Mouse (Mus musculus): ENCODE data around the gene Clstn3. TPM values are rescaled to one million over a fixed set of nuclear protein-coding genes. Genes with fewer than 3 reads are reported as not detected.

Gene Clstn3
- polyA plus RNA-seq, 1 experiment from 2014 or later = 1.8 TPM

DNA sequence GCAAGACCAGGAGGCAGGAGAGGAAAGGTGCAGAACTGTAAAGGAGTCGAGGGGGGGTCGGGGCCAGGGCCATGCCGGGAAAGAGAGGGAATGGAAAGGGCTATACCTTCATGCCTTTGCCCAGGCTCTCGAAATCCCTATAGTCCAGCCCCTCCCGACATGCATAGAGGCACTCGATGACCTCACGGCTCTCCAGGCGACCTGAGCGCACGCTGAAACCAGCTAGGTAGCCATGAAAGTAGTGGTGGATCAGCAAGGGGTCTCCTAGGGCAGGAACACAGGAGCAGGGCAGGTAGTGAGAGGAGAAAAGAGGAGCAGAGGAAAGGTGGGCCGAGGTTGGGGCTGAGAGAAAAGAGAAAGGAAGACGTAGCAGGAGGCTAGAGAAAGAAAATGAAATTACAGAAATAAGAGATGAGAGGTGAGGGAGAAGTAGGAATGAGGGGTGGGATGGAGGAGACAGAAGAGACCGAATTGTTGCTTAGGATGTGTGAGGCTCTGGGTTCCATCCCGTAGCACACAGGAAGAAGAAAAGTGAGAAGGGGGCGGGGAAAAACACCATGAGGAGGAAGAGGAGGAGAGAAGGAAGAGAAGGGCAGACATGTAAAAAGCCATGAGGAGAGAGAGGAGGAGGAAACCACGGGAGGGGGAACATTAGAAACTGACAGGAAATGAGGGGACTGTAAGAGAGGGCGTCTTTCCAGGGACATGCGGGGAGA lies 14.8 kb downstream of the Clstn3 start:
- Histone ChIP-seq H3K9me3 (replicated peaks; ENCODE audit: control insufficient read depth, low read length) (no peaks in the 10 kb centered on the region), H3K9ac (ENCODE audit: low read depth, low read length) (no peak overlapping the region), H3K4me1 (ENCODE audit: control insufficient read depth, insufficient read depth, low read length) (no peaks in the 10 kb centered on the region), H3K4me2 (no peak overlapping the region), H3K36me3 (ENCODE audit: control insufficient read depth, insufficient read depth, low read length) (no peaks in the 10 kb centered on the region), H3K27me3 (ENCODE audit: control insufficient read depth, insufficient read depth, low read length) (peaks cover 7% of the 10 kb centered on the region), H3K4me3 (ENCODE audit: low read depth, low read length) (no peak overlapping the region), H3K27ac (ENCODE audit: low read depth, low read length) (no peak overlapping the region)
- WGBS (ENCODE audit: insufficient replicate concordance) = 74% methylated on average over 18 of the region's 18 CpGs
- ATAC-seq (replicated peaks; ENCODE audit: insufficient number of reproducible peaks, low FRiP score, low TSS enrichment) = no peak

DNA sequence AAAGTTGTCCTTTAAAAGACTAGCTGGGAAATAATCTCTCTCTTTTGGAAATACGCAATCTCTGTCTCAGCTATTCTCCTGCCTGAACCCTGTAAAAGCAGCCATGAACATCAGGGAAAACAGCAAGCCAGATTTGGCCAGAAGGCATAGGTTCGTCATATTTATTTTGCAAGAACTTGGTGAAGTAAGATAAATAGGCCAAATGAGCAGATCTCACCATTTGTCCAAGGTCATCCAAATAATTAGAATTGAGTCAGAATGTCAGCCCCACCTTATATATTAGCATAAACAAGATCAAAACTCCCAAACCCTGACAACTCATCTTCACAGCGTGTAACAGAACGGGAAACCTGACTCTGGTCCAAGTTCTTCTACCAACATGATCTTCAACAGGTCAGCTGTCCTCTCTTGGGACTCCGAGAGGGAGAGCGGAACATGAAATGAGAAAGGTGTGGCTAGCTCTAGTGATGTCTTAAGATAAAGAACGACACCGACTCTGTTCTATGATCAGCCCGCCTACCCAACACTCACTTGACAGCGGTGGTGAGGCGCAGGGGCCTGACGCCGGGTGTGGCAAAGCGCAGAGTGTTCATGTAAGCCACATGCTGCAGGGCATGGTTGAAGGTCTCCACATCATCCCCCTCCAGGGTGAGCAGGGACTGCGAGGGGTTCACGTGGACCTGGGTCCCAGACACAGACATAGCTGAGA lies 15.5 kb downstream of the Clstn3 start:
- H3K9ac ChIP-seq (ENCODE audit: low read depth, low read length) = no peak overlapping the region
- no peaks in the 10 kb centered on the region for H3K4me1 ChIP-seq (ENCODE audit: control insufficient read depth, insufficient read depth, low read length)
- H3K9me3 ChIP-seq (replicated peaks; ENCODE audit: control insufficient read depth, low read length) = no peaks in the 10 kb centered on the region
- H3K4me2 ChIP-seq = no peak overlapping the region
- H3K27ac ChIP-seq (ENCODE audit: low read depth, low read length) = no peak overlapping the region
- no peak for ATAC-seq (replicated peaks; ENCODE audit: insufficient number of reproducible peaks, low FRiP score, low TSS enrichment)
- no peaks in the 10 kb centered on the region for H3K36me3 ChIP-seq (ENCODE audit: control insufficient read depth, insufficient read depth, low read length)
- H3K4me3 ChIP-seq (ENCODE audit: low read depth, low read length) = no peak overlapping the region
- 85% methylated on average over 16 of the region's 16 CpGs for WGBS (ENCODE audit: insufficient replicate concordance)
- H3K27me3 ChIP-seq (ENCODE audit: control insufficient read depth, insufficient read depth, low read length) = peaks cover 7% of the 10 kb centered on the region

DNA sequence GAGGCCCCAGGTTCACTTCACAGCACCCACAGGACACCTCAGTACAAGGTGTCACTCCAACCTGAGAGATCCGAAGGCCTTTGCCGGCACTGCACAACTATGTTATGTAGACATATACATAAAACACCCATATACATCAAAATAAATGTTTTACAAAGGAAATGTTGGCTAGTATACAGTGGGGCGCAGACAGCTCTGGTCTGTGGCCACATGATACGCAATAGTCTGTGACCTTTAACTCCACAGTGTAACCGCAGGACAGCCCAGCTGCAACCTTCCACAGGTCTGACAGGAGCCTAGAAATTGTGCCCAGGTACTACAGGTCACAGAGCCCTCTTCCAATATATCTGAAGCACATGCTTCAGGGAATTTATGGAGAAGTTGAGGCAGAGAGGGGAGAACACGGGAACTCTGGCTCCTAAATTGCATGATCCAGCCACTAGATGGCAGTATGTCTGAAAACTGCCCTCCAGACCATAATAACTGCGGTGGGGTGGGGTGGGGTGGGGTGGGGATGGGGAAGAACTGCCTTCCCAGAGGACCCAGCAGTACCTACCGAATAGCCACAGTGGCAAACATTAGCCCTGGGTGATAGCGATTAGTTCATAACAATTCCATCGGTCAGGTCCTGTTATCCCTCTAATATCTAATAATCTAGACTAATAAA lies 16.3 kb downstream of the Clstn3 start:
- Histone ChIP-seq H3K27me3 (ENCODE audit: control insufficient read depth, insufficient read depth, low read length) (peaks cover 7% of the 10 kb centered on the region), H3K9ac (ENCODE audit: low read depth, low read length) (no peak overlapping the region), H3K36me3 (ENCODE audit: control insufficient read depth, insufficient read depth, low read length) (no peaks in the 10 kb centered on the region), H3K27ac (ENCODE audit: low read depth, low read length) (no peak overlapping the region), H3K9me3 (replicated peaks; ENCODE audit: control insufficient read depth, low read length) (no peaks in the 10 kb centered on the region), H3K4me2 (no peak overlapping the region), H3K4me1 (ENCODE audit: control insufficient read depth, insufficient read depth, low read length) (no peaks in the 10 kb centered on the region), H3K4me3 (ENCODE audit: low read depth, low read length) (no peak overlapping the region)
- ATAC-seq (replicated peaks; ENCODE audit: insufficient number of reproducible peaks, low FRiP score, low TSS enrichment) = no peak
- 75% methylated on average over 10 of the region's 10 CpGs for WGBS (ENCODE audit: insufficient replicate concordance)

DNA sequence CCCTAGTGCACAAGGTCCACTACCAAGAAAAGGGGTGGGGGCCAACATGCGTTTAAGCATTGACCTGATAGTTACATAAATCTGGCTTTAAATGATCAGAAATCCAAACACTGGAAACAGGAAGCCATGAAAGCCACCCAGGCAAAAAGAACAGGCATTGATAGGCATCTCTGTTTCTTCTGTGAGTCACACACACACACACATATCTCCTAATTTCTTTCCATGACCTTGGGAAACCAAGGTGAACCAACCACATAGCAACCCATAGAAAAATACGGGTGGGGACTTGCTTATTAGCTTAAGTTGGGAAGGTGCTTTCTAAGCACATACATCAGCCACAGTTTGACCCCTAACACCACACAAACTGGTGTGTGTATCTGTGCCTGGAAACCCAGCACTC lies 17.2 kb downstream of the Clstn3 start:
- H3K27me3 ChIP-seq (ENCODE audit: control insufficient read depth, insufficient read depth, low read length) = peaks cover 7% of the 10 kb centered on the region
- ATAC-seq (replicated peaks; ENCODE audit: insufficient number of reproducible peaks, low FRiP score, low TSS enrichment) = no peak
- no peaks in the 10 kb centered on the region for H3K36me3 ChIP-seq (ENCODE audit: control insufficient read depth, insufficient read depth, low read length)
- H3K27ac ChIP-seq (ENCODE audit: low read depth, low read length) = no peak overlapping the region
- no peak overlapping the region for H3K4me3 ChIP-seq (ENCODE audit: low read depth, low read length)
- H3K9ac ChIP-seq (ENCODE audit: low read depth, low read length) = no peak overlapping the region
- H3K4me2 ChIP-seq = no peak overlapping the region
- no peaks in the 10 kb centered on the region for H3K4me1 ChIP-seq (ENCODE audit: control insufficient read depth, insufficient read depth, low read length)
- WGBS (ENCODE audit: insufficient replicate concordance) = 77% methylated on average over 2 of the region's 2 CpGs
- no peaks in the 10 kb centered on the region for H3K9me3 ChIP-seq (replicated peaks; ENCODE audit: control insufficient read depth, low read length)

DNA sequence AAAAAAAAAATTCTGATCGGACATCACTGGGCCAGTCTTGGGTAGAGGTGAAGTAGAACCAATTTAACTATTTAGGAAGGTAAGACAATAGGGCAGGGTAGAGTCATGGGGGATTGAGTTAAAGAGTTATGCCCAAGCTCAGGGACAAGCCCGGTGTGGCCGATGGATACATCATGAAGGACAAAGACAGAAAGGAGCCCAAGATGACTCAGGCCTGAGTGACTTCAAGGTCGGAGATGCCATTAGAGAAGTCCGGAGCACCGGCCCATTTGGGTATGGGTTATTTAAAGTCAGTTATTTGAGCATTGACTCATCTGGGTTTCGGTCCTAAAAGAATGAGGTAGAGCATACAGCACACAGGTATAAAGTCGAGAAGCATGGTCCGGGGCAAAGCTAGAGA lies 18.1 kb downstream of the Clstn3 start:
- Histone ChIP-seq H3K4me1 (ENCODE audit: control insufficient read depth, insufficient read depth, low read length) (no peaks in the 10 kb centered on the region), H3K27ac (ENCODE audit: low read depth, low read length) (no peak overlapping the region), H3K36me3 (ENCODE audit: control insufficient read depth, insufficient read depth, low read length) (no peaks in the 10 kb centered on the region), H3K9me3 (replicated peaks; ENCODE audit: control insufficient read depth, low read length) (no peaks in the 10 kb centered on the region), H3K4me2 (no peak overlapping the region), H3K4me3 (ENCODE audit: low read depth, low read length) (no peak overlapping the region), H3K9ac (ENCODE audit: low read depth, low read length) (no peak overlapping the region), H3K27me3 (ENCODE audit: control insufficient read depth, insufficient read depth, low read length) (peaks cover 7% of the 10 kb centered on the region; the same call in 1 of the 2 replicates)
- 92% methylated on average over 9 of the region's 9 CpGs for WGBS (ENCODE audit: insufficient replicate concordance)
- ATAC-seq (replicated peaks; ENCODE audit: insufficient number of reproducible peaks, low FRiP score, low TSS enrichment) = no peak

DNA sequence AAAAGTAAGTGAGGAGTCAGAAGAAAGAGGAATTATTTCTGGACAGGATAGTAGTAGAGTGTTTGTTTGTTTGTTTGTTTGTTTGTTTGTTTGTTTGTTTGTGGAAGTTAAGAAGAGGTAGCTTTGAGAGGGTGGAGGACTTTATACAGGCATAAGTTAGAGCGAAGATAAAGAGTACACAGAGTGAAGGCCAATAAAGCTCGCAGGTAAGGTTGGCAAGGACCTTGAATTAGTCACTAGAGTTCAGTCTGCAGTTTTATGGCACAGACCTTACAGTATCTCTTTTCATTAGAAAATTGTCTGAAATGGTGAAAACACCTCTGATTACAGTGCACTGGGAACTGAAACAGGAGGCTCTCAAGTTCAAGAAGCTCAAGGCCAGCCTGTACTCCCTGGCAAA lies 18.6 kb downstream of the Clstn3 start:
- H3K4me1 ChIP-seq (ENCODE audit: control insufficient read depth, insufficient read depth, low read length) = no peaks in the 10 kb centered on the region
- no peak for ATAC-seq (replicated peaks; ENCODE audit: insufficient number of reproducible peaks, low FRiP score, low TSS enrichment)

DNA sequence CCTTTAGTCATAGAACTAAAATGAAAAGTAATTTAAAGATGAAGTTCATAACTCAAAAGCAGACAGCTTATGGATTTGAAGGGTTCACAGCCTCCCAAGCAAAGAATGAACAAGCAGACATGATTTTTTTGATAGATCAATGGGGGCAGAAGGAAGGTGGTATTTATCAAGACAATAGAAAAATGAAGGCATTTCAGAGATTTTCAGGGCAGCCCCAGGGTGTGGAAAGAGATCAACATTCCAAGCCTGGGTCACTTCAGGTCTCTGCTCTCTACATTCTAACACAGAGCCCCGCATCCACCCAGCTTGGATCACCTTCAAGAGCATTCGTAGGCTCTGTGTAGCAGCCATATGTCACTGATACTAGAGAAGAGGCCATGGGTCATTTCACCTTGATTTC lies 21.3 kb downstream of the Clstn3 start:
- ATAC-seq (replicated peaks; ENCODE audit: insufficient number of reproducible peaks, low FRiP score, low TSS enrichment) = no peak
- no peak overlapping the region for H3K4me3 ChIP-seq (ENCODE audit: low read depth, low read length)
- H3K27ac ChIP-seq (ENCODE audit: low read depth, low read length) = no peak overlapping the region
- H3K9ac ChIP-seq (ENCODE audit: low read depth, low read length) = no peak overlapping the region
- peaks cover 2% of the 10 kb centered on the region; the same call in 1 of the 2 replicates for H3K27me3 ChIP-seq (ENCODE audit: control insufficient read depth, insufficient read depth, low read length)
- no peak overlapping the region for H3K4me2 ChIP-seq
- H3K9me3 ChIP-seq (replicated peaks; ENCODE audit: control insufficient read depth, low read length) = no peaks in the 10 kb centered on the region
- H3K36me3 ChIP-seq (ENCODE audit: control insufficient read depth, insufficient read depth, low read length) = no peaks in the 10 kb centered on the region
- no peaks in the 10 kb centered on the region for H3K4me1 ChIP-seq (ENCODE audit: control insufficient read depth, insufficient read depth, low read length)
- WGBS (ENCODE audit: insufficient replicate concordance) = 78% methylated on average over 2 of the region's 2 CpGs

More for the DNA sequence above, 18.6 kb downstream of the Clstn3 start:
- H3K4me3 ChIP-seq (ENCODE audit: low read depth, low read length) = no peak overlapping the region
- 89% methylated on average over 2 of the region's 2 CpGs for WGBS (ENCODE audit: insufficient replicate concordance)
- no peak overlapping the region for H3K27ac ChIP-seq (ENCODE audit: low read depth, low read length)
- no peak overlapping the region for H3K4me2 ChIP-seq
- H3K9me3 ChIP-seq (replicated peaks; ENCODE audit: control insufficient read depth, low read length) = no peaks in the 10 kb centered on the region
- H3K36me3 ChIP-seq (ENCODE audit: control insufficient read depth, insufficient read depth, low read length) = no peaks in the 10 kb centered on the region
- H3K27me3 ChIP-seq (ENCODE audit: control insufficient read depth, insufficient read depth, low read length) = peaks cover 7% of the 10 kb centered on the region; the same call in 1 of the 2 replicates
- no peak overlapping the region for H3K9ac ChIP-seq (ENCODE audit: low read depth, low read length)

DNA sequence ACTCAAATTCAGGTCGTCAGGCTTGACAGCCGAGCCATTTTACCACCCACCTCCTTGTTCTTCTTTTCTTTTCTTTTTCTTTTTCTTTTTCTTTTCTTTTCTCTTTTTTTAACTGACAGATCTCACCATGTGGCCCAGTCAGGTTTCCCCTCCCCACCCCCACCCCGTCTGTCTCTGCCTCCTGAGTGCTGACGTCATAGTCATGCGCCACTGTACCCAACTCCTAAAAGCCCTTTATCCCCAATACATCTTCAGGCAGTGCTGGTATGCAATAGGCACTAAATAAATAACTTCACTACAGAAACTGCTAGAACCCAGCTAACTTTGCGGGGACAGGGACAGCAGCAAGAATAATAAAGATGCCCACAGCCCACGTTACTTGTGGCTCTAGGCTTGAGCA lies 28.3 kb downstream of the Clstn3 start:
- H3K36me3 ChIP-seq (ENCODE audit: control insufficient read depth, insufficient read depth, low read length) = no peaks in the 10 kb centered on the region
- no peak overlapping the region for H3K4me3 ChIP-seq (ENCODE audit: low read depth, low read length)
- peaks cover 39% of the 10 kb centered on the region for H3K27me3 ChIP-seq (ENCODE audit: control insufficient read depth, insufficient read depth, low read length)
- WGBS (ENCODE audit: insufficient replicate concordance) = 72% methylated on average over 7 of the region's 7 CpGs
- H3K4me1 ChIP-seq (ENCODE audit: control insufficient read depth, insufficient read depth, low read length) = 0 out of 2 replicates have a peak, but pooled peaks cover under 1% of the 10 kb centered on the region
- no peak overlapping the region for H3K4me2 ChIP-seq
- ATAC-seq (replicated peaks; ENCODE audit: insufficient number of reproducible peaks, low FRiP score, low TSS enrichment) = no peak
- no peak overlapping the region for H3K27ac ChIP-seq (ENCODE audit: low read depth, low read length)
- H3K9me3 ChIP-seq (replicated peaks; ENCODE audit: control insufficient read depth, low read length) = no peaks in the 10 kb centered on the region
- no peak overlapping the region for H3K9ac ChIP-seq (ENCODE audit: low read depth, low read length)
